Mouse (Mus musculus): Measurements from ENCODE around the gene Dab2.

GRCm38 (mm10) chr15:6461381-6461780 is 161.8 kb downstream of the Dab2 start:
- TF ChIP-seq GATA1 (IDR thresholded peaks at IDR 0.05; ENCODE audit: low read length) (no peak), TAL1 (IDR thresholded peaks at IDR 0.05; ENCODE audit: low read length) (no peak)

Measured in erythroblast, embryonic 14.5 days (primary cell).